Mouse (Mus musculus) liver, embryonic 14.5 days (tissue): ENCODE results near the gene Tmco1. TPM values are rescaled to one million over a fixed set of nuclear protein-coding genes. Genes with fewer than 3 reads are reported as not detected.

Source experiments
- ATAC-seq: fragments of 200-750 bp; cut with Nextera tagmentation; 2 replicates; pipeline ENCODE4 v1.8.0; 2017; ENCODE audit warnings: moderate number of reproducible peaks, mild to moderate bottlenecking, moderate library complexity; ENCODE audit not compliant: insufficient read depth
- DNase-seq, 3 experiments: peaks; one replicate each; pipeline ENCODE4 v3.0.0-alpha.2; 2012 to 2013; ENCODE audit warnings: low read depth in 3 of 3, low spot score in 3 of 3
- H3K27ac ChIP-seq: fragments of 300-500 bp; sonication (generic); 2 replicates; pipeline ENCODE4 v1.5.1; 2014; ENCODE audit warnings: moderate library complexity, mild to moderate bottlenecking, control low read depth, inconsistent platforms
- H3K27me3 ChIP-seq: fragments of 300-500 bp; sonication (generic); 2 replicates; pipeline ENCODE4 v1.6.1; 2014; ENCODE audit warnings: mild to moderate bottlenecking, low read length, moderate library complexity; ENCODE audit not compliant: control insufficient read depth, insufficient read depth
- H3K36me3 ChIP-seq: fragments of 300-500 bp; sonication (generic); replicated peaks from 2 replicates; pipeline ENCODE4 v1.6.1; 2014; ENCODE audit warnings: low read depth; ENCODE audit not compliant: control insufficient read depth, insufficient read depth
- H3K4me1 ChIP-seq, 2 experiments: fragments of 200-500 bp in 1 of 2; fragments of 300-500 bp in 1 of 2; sonication (generic) in 1 of 2; replicated peaks; 2 replicates each; pipeline ENCODE4 v1.6.1; 2012 to 2014; ENCODE audit warnings: antibody characterized with exemption in 1 of 2, inconsistent platforms in 1 of 2, low read length in 1 of 2; ENCODE audit not compliant: control insufficient read depth in 2 of 2, insufficient read depth in 2 of 2
- H3K4me2 ChIP-seq: fragments of 300-500 bp; sonication (generic); 2 replicates; pipeline ENCODE4 v1.6.1; 2014; ENCODE audit warnings: low read depth, mild to moderate bottlenecking, control low read depth, moderate library complexity
- H3K4me3 ChIP-seq, 2 experiments: fragments of 200-500 bp in 1 of 2; fragments of 300-500 bp in 1 of 2; sonication (generic) in 1 of 2; 2 replicates each; pipeline ENCODE4 v1.5.1; 2012 to 2014; ENCODE audit warnings: low read depth in 2 of 2, low read length in 2 of 2, mild to moderate bottlenecking in 2 of 2, control low read depth in 1 of 2, inconsistent platforms in 1 of 2, moderate library complexity in 1 of 2; ENCODE audit not compliant: insufficient read depth in 1 of 2
- H3K9ac ChIP-seq: fragments of 300-500 bp; sonication (generic); replicated peaks from 2 replicates; pipeline ENCODE4 v1.6.1; 2014; ENCODE audit warnings: mild to moderate bottlenecking, control low read depth, moderate library complexity
- H3K9me3 ChIP-seq: fragments of 300-500 bp; sonication (generic); 2 replicates; pipeline ENCODE4 v1.6.1; 2016; ENCODE audit warnings: low read length, mixed read lengths; ENCODE audit not compliant: control insufficient read depth
- CTCF ChIP-seq: IDR thresholded peaks from 2 replicates; pipeline ENCODE4 v1.5.1; 2016; ENCODE audit warnings: antibody characterized with exemption, low read depth, control low read depth
- EP300 ChIP-seq: IDR thresholded peaks from 2 replicates; pipeline ENCODE4 v1.6.1; 2016; ENCODE audit warnings: antibody characterized with exemption, low read depth
- WGBS: fragments of 180-500 bp; shearing (Covaris S2); extraction: QIAGEN DNeasy Blood & Tissue Kit; methylation state at CpG from one replicate; pipeline ENCODE4 v1.1.7; 2014; ENCODE audit not compliant: insufficient replicate concordance; 5-methylcytosine and 5-hydroxymethylcytosine counted together
- polyA plus RNA-seq, 2 experiments: library from polyadenylated mRNA; depleted of rRNA in 1 of 2; stranded (reverse) in 1 of 2; unstranded in 1 of 2; fragments of >200 nt; fragmentation: Nextera tagmentation in 1 of 2; extraction: Ambion mirVana in 1 of 2; gene quantifications; 2 replicates each; pipeline versions ENCODE4 v1.2.1 to v1.2.3; 2012 to 2014

Tmco1 gene
- polyA plus RNA-seq, 2 experiments = 43.4 to 64.1 TPM

DNA sequence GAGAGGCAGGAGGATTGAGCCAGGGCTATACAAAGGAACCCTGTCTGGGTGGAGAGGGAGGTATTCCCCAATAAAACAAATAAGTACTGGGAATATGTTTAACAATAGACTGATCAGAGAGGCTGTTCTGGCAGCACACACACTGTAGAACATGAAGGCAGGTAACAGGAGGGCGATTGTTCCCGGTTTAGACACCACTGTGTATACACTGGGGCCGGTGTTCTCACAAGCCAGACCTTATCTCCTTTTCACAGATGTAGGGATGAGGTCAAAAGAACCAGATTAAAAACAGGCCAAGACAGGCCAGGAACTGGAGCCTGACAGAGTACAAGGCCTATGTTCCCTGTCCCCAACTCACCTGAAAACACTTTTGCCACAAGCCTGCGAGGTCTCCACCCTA, 36.9 kb upstream of the Tmco1 start:
- Histone ChIP-seq H3K36me3 (no peaks in the 10 kb centered on the region), H3K9ac (peak overlapping the region; percentile 57), H3K4me1 (peaks cover 54 to 67% of the 10 kb centered on the region in 2 experiments), H3K4me3 (0 out of 4 replicates have a peak overlapping the region, but pooled peaks of 1 of the 2 experiments have one; percentile 14), H3K27ac (peak overlapping the region; percentile 86), H3K27me3 (no peaks in the 10 kb centered on the region), H3K9me3 (no peaks in the 10 kb centered on the region), H3K4me2 (peak overlapping the region; percentile 64)
- TF ChIP-seq EP300 = peak; percentile 92
- no peak for TF ChIP-seq CTCF
- DNase-seq (peak; percentile 67 to 79 (median 73)), ATAC-seq (peak; percentile 87)
- WGBS = 3% methylated on average over 4 of the region's 4 CpGs

DNA sequence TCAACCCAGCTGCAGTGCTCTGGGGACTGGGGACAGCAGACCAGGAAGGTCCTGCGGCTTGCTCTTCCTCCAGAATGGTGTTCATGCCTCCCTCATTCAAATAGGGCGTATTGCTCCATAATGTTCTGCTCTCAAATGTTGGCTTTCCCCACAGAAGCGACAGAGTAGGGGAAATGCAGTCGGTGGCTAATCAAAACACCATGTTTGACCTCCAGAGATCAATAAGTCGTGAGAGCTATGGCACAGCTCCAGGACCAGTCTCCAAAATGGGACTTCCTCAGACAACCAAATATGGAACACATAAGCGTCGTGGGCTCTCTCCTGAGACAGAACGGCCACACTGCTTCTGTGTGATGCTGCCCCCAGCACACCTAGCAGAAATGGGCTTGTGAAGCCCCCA, 36.3 kb upstream of the Tmco1 start:
- H3K27me3 ChIP-seq = no peaks in the 10 kb centered on the region
- H3K36me3 ChIP-seq = no peaks in the 10 kb centered on the region
- TF ChIP-seq CTCF (no peak), EP300 (no peak)
- H3K9ac ChIP-seq = peak overlapping the region; percentile 57
- WGBS = 34% methylated on average over 8 of the region's 8 CpGs
- peak overlapping the region; percentile 64 for H3K4me2 ChIP-seq
- DNase-seq (no peak), ATAC-seq (peak; percentile 10; the same call in 1 of the 2 replicates)
- H3K4me3 ChIP-seq = no peak overlapping the region
- peak overlapping the region; percentile 86 for H3K27ac ChIP-seq
- no peaks in the 10 kb centered on the region for H3K9me3 ChIP-seq
- H3K4me1 ChIP-seq = peaks cover 54 to 67% of the 10 kb centered on the region in 2 experiments

DNA sequence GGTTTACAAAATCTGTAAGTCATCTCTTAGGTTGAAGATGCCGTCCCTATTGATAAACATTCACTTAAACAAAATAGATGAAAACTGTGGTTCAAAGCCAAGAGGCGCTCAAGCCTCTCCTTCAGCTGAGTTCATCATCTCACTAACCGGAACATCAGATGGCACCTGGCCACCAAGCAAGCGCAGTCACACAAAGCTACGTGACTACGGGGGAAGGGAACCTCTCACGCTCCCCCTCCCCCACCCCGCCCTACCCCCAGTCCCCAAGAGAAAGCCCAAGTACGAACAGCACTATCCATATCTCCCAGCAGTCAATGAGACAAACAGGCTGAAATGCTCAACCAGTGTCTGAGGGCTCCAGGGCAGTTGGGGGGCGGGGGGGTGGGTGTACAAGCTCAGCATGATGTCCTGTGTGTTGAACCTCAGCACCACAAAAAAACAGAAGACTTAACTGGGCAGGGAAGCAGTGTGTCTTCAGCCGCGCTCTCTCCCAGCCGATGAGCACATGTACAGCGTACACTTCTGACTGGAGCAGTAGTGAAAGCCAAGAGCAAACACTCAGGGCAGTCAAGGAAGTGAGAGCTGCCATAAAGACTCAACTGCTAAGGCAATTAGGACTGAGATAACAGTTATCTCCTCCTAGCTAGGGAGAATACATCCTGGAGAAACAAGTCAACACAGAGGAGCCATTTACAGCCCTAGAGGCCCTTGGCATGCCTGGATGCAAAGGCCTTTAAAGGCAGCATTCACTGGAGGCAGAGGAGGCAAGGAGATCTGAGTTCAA, 34.6 kb upstream of the Tmco1 start:
- TF ChIP-seq EP300 (peak; percentile 51), CTCF (no peak)
- WGBS = 19% methylated on average over 14 of the region's 14 CpGs
- H3K4me1 ChIP-seq = peaks cover 52 to 62% of the 10 kb centered on the region in 2 experiments
- peak overlapping the region; percentile 38 for H3K27ac ChIP-seq
- H3K9me3 ChIP-seq = no peaks in the 10 kb centered on the region
- ATAC-seq = peak; percentile 36
- peak overlapping the region; percentile 23; the same call in 1 of the 2 replicates for H3K9ac ChIP-seq
- H3K4me3 ChIP-seq = no peak overlapping the region
- DNase-seq = no peak
- H3K4me2 ChIP-seq = peak overlapping the region; percentile 45
- no peaks in the 10 kb centered on the region for H3K27me3 ChIP-seq
- no peaks in the 10 kb centered on the region for H3K36me3 ChIP-seq

DNA sequence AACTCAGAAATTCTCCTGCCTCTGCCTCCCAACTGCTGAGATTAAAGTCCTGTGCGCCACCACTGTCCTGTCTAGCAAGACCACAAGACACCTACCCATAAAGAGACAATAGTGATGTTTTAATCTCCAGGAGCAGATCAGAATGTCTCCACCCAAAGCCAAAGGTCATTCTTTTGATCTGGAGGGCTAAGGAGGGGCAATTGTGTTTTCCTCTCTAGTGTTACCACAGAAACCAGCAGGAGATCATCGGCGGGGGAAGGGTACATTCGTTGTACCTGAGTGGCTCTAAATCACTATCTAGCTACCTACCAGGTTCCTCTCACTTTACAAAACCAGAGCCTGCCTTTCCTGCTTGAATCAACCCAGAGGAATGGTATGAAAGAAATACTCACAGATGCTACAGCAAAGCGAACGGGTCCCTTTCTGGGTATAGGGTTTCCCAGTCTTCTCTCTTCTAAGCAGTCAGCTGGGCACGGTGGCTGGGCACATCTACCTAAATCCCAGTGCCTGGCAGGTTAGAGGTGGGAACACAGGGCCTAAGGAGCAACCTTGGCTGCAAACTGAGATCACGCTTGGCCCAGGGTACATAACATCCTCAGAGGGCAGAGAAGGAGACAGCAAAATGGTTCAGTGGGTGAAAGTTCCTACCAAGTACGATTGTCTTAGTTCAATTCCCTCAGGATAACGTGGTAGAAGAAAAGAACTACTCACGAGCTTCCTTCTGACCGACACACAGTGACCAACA, 33.4 kb upstream of the Tmco1 start:
- Histone ChIP-seq H3K36me3 (no peaks in the 10 kb centered on the region), H3K9me3 (no peaks in the 10 kb centered on the region), H3K27me3 (no peaks in the 10 kb centered on the region), H3K4me2 (peak overlapping the region; percentile 4; the same call in 1 of the 2 replicates), H3K9ac (no peak overlapping the region; the same call in 1 of the 2 replicates), H3K4me3 (no peak overlapping the region), H3K27ac (no peak overlapping the region; the same call in 1 of the 2 replicates), H3K4me1 (peaks cover 40 to 54% of the 10 kb centered on the region in 2 experiments)
- ATAC-seq (no peak), DNase-seq (no peak)
- TF ChIP-seq EP300 (no peak), CTCF (no peak)
- 70% methylated on average over 12 of the region's 12 CpGs for WGBS

DNA sequence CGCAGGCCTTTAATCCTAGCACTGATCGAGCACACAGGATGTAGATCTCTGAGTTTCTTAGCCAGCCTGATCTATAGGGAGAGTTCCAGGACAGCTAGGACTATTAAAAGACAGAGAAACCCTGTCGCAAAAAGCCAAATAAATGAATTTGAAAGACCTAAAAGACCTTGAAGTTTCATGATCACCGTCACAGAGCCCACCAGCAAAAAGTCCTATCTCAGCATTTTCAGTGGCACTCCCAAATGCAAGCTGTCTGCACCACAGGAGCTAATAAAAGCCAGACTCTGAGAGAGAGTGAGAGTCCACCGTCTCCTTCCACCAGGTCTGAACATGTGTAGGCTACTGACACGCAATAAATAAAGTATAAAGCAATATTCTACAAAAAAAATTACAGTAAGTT, 29.8 kb upstream of the Tmco1 start:
- DNase-seq (no peak), ATAC-seq (no peak)
- Histone ChIP-seq H3K9ac (no peak overlapping the region), H3K4me1 (peaks cover 24 to 39% of the 10 kb centered on the region in 2 experiments), H3K27ac (no peak overlapping the region), H3K27me3 (no peaks in the 10 kb centered on the region), H3K4me3 (no peak overlapping the region), H3K4me2 (no peak overlapping the region), H3K9me3 (no peaks in the 10 kb centered on the region), H3K36me3 (no peaks in the 10 kb centered on the region)
- no peak for TF ChIP-seq CTCF
- no peak for TF ChIP-seq EP300
- 75% methylated on average over 6 of the region's 6 CpGs for WGBS
